Mouse (Mus musculus) ES-E14 (cell line): ENCODE results near the gene Magi2.

Source experiments
- CHD2 ChIP-seq: IDR thresholded peaks from 2 replicates; pipeline ENCODE4 v1.6.1; 2014; ENCODE audit warnings: mild to moderate bottlenecking, low read depth, low read length, inconsistent platforms
- ZC3H11A ChIP-seq: IDR thresholded peaks from 2 replicates; pipeline ENCODE4 v1.6.1; 2012; ENCODE audit warnings: low read depth, mild to moderate bottlenecking, inconsistent platforms, low read length, borderline replicate concordance

- no peak for TF ChIP-seq ZC3H11A
- no peak for TF ChIP-seq CHD2
Observed at GRCm38 (mm10) chr5:20226471-20227210, 999.8 kb downstream of the Magi2 start.
